Mouse (Mus musculus) limb, embryonic 12.5 days (tissue): Measurements from ENCODE around the gene Spock1. TPM values are rescaled to one million over a fixed set of nuclear protein-coding genes. Genes with fewer than 3 reads are reported as not detected.

Experiments used
- ATAC-seq: fragments of 200-750 bp; cut with Nextera tagmentation; 2 replicates; pipeline ENCODE4 v1.8.0; 2017; ENCODE audit warnings: low read depth, moderate TSS enrichment; ENCODE audit not compliant: insufficient number of reproducible peaks, insufficient read depth, low FRiP score, low TSS enrichment
- H3K27ac ChIP-seq: fragments of 300-500 bp; sonication (generic); 2 replicates; pipeline ENCODE4 v1.5.1; 2016; ENCODE audit warnings: mild to moderate bottlenecking, moderate library complexity
- H3K27me3 ChIP-seq: fragments of 300-500 bp; sonication (generic); 2 replicates; pipeline ENCODE4 v1.6.1; 2016; ENCODE audit warnings: mild to moderate bottlenecking, moderate library complexity
- H3K36me3 ChIP-seq: fragments of 300-500 bp; sonication (generic); 2 replicates; pipeline ENCODE4 v1.6.1; 2016; ENCODE audit warnings: mild to moderate bottlenecking, moderate library complexity
- H3K4me1 ChIP-seq: fragments of 300-500 bp; sonication (generic); replicated peaks from 2 replicates; pipeline ENCODE4 v1.6.1; 2016
- H3K4me2 ChIP-seq: fragments of 300-500 bp; sonication (generic); 2 replicates; pipeline ENCODE4 v1.6.1; 2016; ENCODE audit warnings: mild to moderate bottlenecking, moderate library complexity
- H3K4me3 ChIP-seq: fragments of 300-500 bp; sonication (generic); replicated peaks from 2 replicates; pipeline ENCODE4 v1.5.1; 2016; ENCODE audit warnings: mild to moderate bottlenecking
- H3K9ac ChIP-seq: fragments of 300-500 bp; sonication (generic); replicated peaks from 2 replicates; pipeline ENCODE4 v1.6.1; 2016; ENCODE audit warnings: mild to moderate bottlenecking, moderate library complexity
- H3K9me3 ChIP-seq: fragments of 300-500 bp; sonication (generic); 2 replicates; pipeline ENCODE4 v1.6.1; 2016; ENCODE audit warnings: mild to moderate bottlenecking, moderate library complexity
- WGBS: fragments of 180-500 bp; shearing (Covaris S2); methylation state at CpG from one replicate; pipeline ENCODE4 v1.1.7; 2016; 5-methylcytosine and 5-hydroxymethylcytosine counted together
- polyA plus RNA-seq: library from polyadenylated mRNA; unstranded; fragments of >200 nt; fragmentation: Nextera tagmentation; extraction: Ambion mirVana; gene quantifications from 2 replicates; pipeline ENCODE4 v1.2.1, GENCODE M21; 2016

Gene Spock1
- polyA plus RNA-seq, 1 experiment from 2014 or later, result 2.2 TPM

GRCm38 (mm10) chr13:57919947-57920346, 11.8 kb upstream of the Spock1 start:
- Histone ChIP-seq H3K4me1 (no peaks in the 10 kb centered on the region), H3K36me3 (no peaks in the 10 kb centered on the region), H3K27me3 (no peaks in the 10 kb centered on the region), H3K27ac (no peak overlapping the region), H3K9ac (no peak overlapping the region), H3K4me3 (no peak overlapping the region), H3K4me2 (no peak overlapping the region), H3K9me3 (0 out of 2 replicates have a peak, but pooled peaks cover 5% of the 10 kb centered on the region)
- WGBS, result 88% methylated on average over 4 of the region's 4 CpGs
- ATAC-seq, result no peak

GRCm38 (mm10) chr13:57911171-57911570, 3.0 kb upstream of the Spock1 start:
- Histone ChIP-seq H3K36me3 (no peaks in the 10 kb centered on the region), H3K4me2 (no peak overlapping the region), H3K9ac (no peak overlapping the region), H3K4me3 (no peak overlapping the region), H3K27ac (0 out of 2 replicates have a peak overlapping the region, but pooled peaks have one; percentile 8), H3K27me3 (peaks cover 32% of the 10 kb centered on the region), H3K9me3 (no peaks in the 10 kb centered on the region), H3K4me1 (peaks cover 13% of the 10 kb centered on the region)
- 65% methylated on average over 9 of the region's 9 CpGs for WGBS
- ATAC-seq, result no peak

GRCm38 (mm10) chr13:57907428-57908265, 485 bp downstream of the Spock1 start:
- H3K27me3 ChIP-seq, result peaks cover 38% of the 10 kb centered on the region

DNA sequence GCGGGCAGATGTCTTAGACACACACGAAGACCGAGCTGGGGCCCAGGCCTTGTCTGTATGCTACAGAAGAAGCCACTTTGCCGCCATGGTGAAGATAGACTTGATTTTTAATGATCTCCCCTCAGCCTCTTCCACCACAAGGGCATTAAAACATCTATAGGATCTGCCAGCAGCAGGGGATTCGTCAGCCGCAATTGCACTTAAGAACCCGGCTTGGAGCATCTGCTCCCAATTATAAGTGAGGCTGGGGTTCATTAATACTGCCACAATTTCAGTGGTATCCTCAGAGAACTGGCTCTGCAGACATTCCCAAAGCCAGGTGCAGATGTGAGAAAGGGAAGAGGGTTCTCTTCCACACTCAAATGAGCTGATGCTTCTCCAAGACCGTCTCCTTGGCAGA, 13.5 kb downstream of the Spock1 start:
- Histone ChIP-seq H3K27me3 (peaks cover 6% of the 10 kb centered on the region; the same call in 1 of the 2 replicates), H3K4me2 (0 out of 2 replicates have a peak overlapping the region, but pooled peaks have one; percentile 3), H3K36me3 (no peaks in the 10 kb centered on the region), H3K4me1 (peaks cover 23% of the 10 kb centered on the region), H3K9ac (no peak overlapping the region), H3K9me3 (peaks cover 6% of the 10 kb centered on the region; the same call in 1 of the 2 replicates), H3K4me3 (no peak overlapping the region), H3K27ac (no peak overlapping the region; the same call in 1 of the 2 replicates)
- ATAC-seq, result no peak
- 22% methylated on average over 8 of the region's 8 CpGs for WGBS

More at GRCm38 (mm10) chr13:57907428-57908265, 485 bp downstream of the Spock1 start:
- H3K4me1 ChIP-seq, result peaks cover 13% of the 10 kb centered on the region
- H3K27ac ChIP-seq, result no peak overlapping the region
- H3K36me3 ChIP-seq, result no peaks in the 10 kb centered on the region
- peak overlapping the region; percentile 78 for H3K4me2 ChIP-seq
- peak overlapping the region; percentile 46; the same call in 1 of the 2 replicates for H3K9ac ChIP-seq
- 0 out of 2 replicates have a peak, but pooled peaks have one; percentile 6 for ATAC-seq
- 0 out of 2 replicates have a peak, but pooled peaks cover 5% of the 10 kb centered on the region for H3K9me3 ChIP-seq
- WGBS, result 3% methylated on average over 60 of the region's 60 CpGs
- H3K4me3 ChIP-seq, result peak overlapping the region; percentile 45

- Histone ChIP-seq H3K36me3 (no peaks in the 10 kb centered on the region), H3K27me3 (peaks cover 9% of the 10 kb centered on the region; the same call in 1 of the 2 replicates), H3K27ac (no peak overlapping the region), H3K4me3 (no peak overlapping the region), H3K9me3 (no peaks in the 10 kb centered on the region), H3K9ac (no peak overlapping the region), H3K4me2 (peak overlapping the region; percentile 4; the same call in 1 of the 2 replicates), H3K4me1 (peaks cover 24% of the 10 kb centered on the region)
- no peak for ATAC-seq
- WGBS, result 62% methylated on average over 9 of the region's 9 CpGs
These were observed 18.4 kb downstream of the Spock1 start for GRCm38 (mm10) chr13:57889708-57890107.

DNA sequence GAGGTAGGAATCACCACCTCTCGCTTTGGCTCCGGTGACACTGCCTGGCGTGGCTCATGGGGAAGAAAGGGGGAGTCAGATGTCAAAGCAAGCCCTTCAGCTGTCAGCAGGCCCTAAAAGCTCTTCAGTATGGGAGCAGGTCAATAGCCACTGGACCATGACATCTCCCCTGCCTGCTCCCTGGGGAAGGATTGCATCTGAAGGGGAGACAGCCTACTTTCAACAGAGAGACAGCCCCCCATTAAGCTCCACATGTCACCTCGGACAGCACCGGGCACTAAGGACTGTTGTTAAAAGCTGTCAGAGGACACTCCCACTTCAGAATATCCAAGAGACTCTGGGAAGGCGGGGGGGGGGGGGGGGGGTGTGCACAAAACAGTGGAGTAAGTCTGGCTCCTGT, 19.1 kb downstream of the Spock1 start:
- Histone ChIP-seq H3K4me1 (peaks cover 17% of the 10 kb centered on the region), H3K9me3 (no peaks in the 10 kb centered on the region), H3K27me3 (peaks cover 9% of the 10 kb centered on the region; the same call in 1 of the 2 replicates), H3K4me2 (peak overlapping the region; percentile 4; the same call in 1 of the 2 replicates), H3K4me3 (no peak overlapping the region), H3K36me3 (no peaks in the 10 kb centered on the region), H3K9ac (no peak overlapping the region), H3K27ac (no peak overlapping the region)
- no peak for ATAC-seq
- 9% methylated on average over 6 of the region's 6 CpGs for WGBS

DNA sequence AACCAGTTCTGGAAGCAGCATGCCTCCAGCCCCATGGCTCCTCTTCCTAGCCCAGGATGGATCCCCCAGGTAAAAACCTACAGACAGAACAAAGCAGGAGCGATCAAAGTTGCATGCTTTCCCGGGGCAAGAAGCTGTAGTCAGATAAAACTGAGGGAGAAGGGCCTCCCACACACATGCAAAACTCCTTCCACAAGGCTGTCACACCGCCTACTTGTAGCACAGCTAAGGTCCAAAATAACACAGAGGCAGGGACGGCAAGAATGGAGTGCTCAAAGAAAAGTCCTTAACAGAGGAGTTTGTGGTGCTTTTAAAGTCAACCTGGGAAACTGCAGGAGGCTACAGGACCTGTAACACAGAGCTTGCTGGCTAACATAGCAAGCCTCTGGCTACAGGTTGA, 28.3 kb downstream of the Spock1 start:
- ATAC-seq, result no peak
- H3K9ac ChIP-seq, result no peak overlapping the region
- H3K4me1 ChIP-seq, result peaks cover 3% of the 10 kb centered on the region; the same call in 1 of the 2 replicates
- no peak overlapping the region for H3K4me2 ChIP-seq
- no peaks in the 10 kb centered on the region for H3K9me3 ChIP-seq
- 57% methylated on average over 4 of the region's 4 CpGs for WGBS
- no peaks in the 10 kb centered on the region for H3K27me3 ChIP-seq
- no peaks in the 10 kb centered on the region for H3K36me3 ChIP-seq
- no peak overlapping the region for H3K27ac ChIP-seq
- H3K4me3 ChIP-seq, result no peak overlapping the region

DNA sequence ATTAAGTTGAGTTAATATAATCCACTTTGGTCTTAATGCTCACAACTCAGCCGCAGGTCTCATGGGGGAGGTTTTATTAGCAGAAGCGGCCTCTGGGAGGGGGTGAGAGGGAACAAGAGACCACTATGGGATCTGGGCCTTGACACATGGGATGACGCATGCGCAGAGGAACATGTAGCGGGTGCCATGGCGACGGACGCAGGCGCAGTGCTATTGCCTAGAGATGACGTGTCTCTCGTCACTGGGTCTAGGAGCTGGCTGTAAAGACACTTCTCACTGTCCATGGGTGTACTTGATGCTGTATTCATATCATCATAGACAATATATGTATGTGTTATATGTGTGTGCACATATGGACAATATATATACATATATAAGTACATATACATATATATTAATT, 29.3 kb downstream of the Spock1 start:
- WGBS, result 89% methylated on average over 11 of the region's 11 CpGs
- Histone ChIP-seq H3K27ac (no peak overlapping the region), H3K4me1 (peaks cover 3% of the 10 kb centered on the region; the same call in 1 of the 2 replicates), H3K4me2 (no peak overlapping the region), H3K4me3 (no peak overlapping the region), H3K36me3 (no peaks in the 10 kb centered on the region), H3K27me3 (no peaks in the 10 kb centered on the region), H3K9me3 (no peaks in the 10 kb centered on the region), H3K9ac (no peak overlapping the region)
- ATAC-seq, result no peak

- no peak overlapping the region for H3K4me2 ChIP-seq
- ATAC-seq, result no peak
These were observed 30.4 kb downstream of the Spock1 start for GRCm38 (mm10) chr13:57877782-57878181.

GRCm38 (mm10) chr13:57876966-57877365, 31.2 kb downstream of the Spock1 start:
- H3K9me3 ChIP-seq, result no peaks in the 10 kb centered on the region
- no peak for ATAC-seq
- H3K36me3 ChIP-seq, result no peaks in the 10 kb centered on the region
- no peaks in the 10 kb centered on the region for H3K27me3 ChIP-seq
- WGBS, result 92% methylated on average over 5 of the region's 5 CpGs
- H3K27ac ChIP-seq, result no peak overlapping the region
- no peak overlapping the region for H3K4me2 ChIP-seq
- no peak overlapping the region for H3K9ac ChIP-seq
- no peak overlapping the region for H3K4me3 ChIP-seq
- peaks cover 3% of the 10 kb centered on the region; the same call in 1 of the 2 replicates for H3K4me1 ChIP-seq

More at GRCm38 (mm10) chr13:57877782-57878181, 30.4 kb downstream of the Spock1 start:
- no peak overlapping the region for H3K9ac ChIP-seq
- H3K4me1 ChIP-seq, result peaks cover 3% of the 10 kb centered on the region; the same call in 1 of the 2 replicates
- H3K27me3 ChIP-seq, result no peaks in the 10 kb centered on the region
- no peak overlapping the region for H3K4me3 ChIP-seq
- H3K36me3 ChIP-seq, result no peaks in the 10 kb centered on the region
- no peaks in the 10 kb centered on the region for H3K9me3 ChIP-seq
- 67% methylated on average over 10 of the region's 10 CpGs for WGBS
- no peak overlapping the region for H3K27ac ChIP-seq

DNA sequence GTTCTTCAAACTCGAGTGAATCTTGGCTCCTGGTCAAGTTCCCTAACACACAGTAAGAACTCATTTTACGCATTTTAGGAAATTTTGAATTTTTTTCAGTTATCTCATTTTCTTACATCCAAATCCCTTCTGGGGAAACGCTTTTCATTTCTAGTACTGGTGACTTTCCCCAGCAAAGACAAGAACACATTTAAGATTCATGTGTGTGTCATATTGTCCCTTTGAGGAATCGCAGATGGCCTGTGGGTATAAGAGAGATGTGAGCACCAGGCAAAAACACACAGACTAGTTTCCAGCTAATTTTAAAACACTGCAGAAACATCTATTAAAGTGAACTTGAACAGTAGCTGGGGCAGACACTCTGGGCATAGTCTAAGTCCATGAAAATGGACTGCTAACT, 38.1 kb downstream of the Spock1 start:
- H3K27me3 ChIP-seq, result no peaks in the 10 kb centered on the region
- ATAC-seq, result no peak
- no peaks in the 10 kb centered on the region for H3K9me3 ChIP-seq
- no peaks in the 10 kb centered on the region for H3K36me3 ChIP-seq
- 93% methylated on average over 4 of the region's 4 CpGs for WGBS
- H3K9ac ChIP-seq, result no peak overlapping the region
- H3K27ac ChIP-seq, result no peak overlapping the region
- H3K4me1 ChIP-seq, result no peaks in the 10 kb centered on the region
- no peak overlapping the region for H3K4me3 ChIP-seq
- H3K4me2 ChIP-seq, result no peak overlapping the region
